Mouse (Mus musculus): ENCODE results near the gene Cgnl1. TPM values are rescaled to one million over a fixed set of nuclear protein-coding genes. Genes with fewer than 3 reads are reported as not detected.
A peak's percentile ranks its signal among the peaks of the same experiment; 100 is the strongest.

The Cgnl1 gene
- polyA plus RNA-seq, 1 experiment from 2014 or later = 33.8 TPM

DNA sequence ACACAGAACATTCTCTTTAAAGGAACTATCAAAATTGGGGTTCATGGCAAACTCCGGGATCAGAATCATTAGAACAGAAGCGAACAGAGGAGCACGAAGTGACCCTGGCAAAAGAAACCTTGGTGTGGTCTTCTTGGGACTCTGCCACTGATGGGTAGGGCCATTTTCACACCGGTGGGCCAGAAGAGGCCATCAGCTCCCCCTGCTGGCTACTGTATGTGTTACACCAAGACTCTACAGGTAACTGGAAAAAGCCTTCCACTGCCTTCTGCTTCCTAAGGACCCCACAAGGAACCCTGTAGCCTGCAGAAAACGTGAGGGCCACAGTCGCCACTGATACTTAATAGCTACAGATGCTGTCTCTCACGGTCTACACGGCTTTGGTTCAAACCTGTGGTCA is 154.0 kb downstream of the Cgnl1 start:
- Histone ChIP-seq H3K27ac (no peak overlapping the region), H3K9ac (ENCODE audit: low read depth, low read length) (no peak overlapping the region), H3K27me3 (ENCODE audit: insufficient read depth, low read length) (no peaks in the 10 kb centered on the region), H3K9me3 (replicated peaks; ENCODE audit: low read length) (no peaks in the 10 kb centered on the region), H3K4me2 (ENCODE audit: low read length) (no peak overlapping the region), H3K4me3 (replicated peaks; ENCODE audit: low read depth, low read length) (no peak overlapping the region), H3K36me3 (ENCODE audit: insufficient read depth, low read length) (no peaks in the 10 kb centered on the region), H3K4me1 (replicated peaks; ENCODE audit: insufficient read depth, low read length) (no peaks in the 10 kb centered on the region)
- whole genome bisulfite sequencing = 64% methylated on average over 8 of the region's 8 CpGs
- peak; percentile 43 for DNase-seq (ENCODE audit: low spot score)
- no peak for ATAC-seq (replicated peaks; ENCODE audit: low FRiP score, low read depth)
- TF ChIP-seq CTCF (IDR thresholded peaks at IDR 0.05; ENCODE audit: low read depth) = peak; percentile 80

DNA sequence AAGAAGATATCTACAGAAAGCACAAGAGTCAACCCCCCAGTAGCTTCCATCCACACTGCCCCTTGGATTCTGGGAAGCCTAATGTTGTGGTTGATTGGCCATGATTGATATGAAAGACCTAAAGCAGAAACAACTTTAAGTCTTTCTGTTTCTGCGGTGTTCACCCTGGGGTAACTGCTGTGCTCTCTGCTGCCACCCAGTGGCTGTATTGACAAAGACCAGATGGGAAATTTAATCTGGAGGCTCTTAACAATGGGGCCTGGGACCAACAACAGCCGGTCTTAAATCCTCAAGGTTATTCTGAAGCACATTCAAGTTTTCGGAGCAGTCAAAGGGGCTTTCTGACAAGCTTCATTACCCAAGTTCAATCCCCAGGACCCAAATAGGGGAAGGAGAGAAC is 155.2 kb downstream of the Cgnl1 start:
- no peak overlapping the region for H3K27ac ChIP-seq
- no peaks in the 10 kb centered on the region for H3K36me3 ChIP-seq (ENCODE audit: insufficient read depth, low read length)
- WGBS = 7% methylated on average over 3 of the region's 3 CpGs
- DNase-seq (ENCODE audit: low spot score) = peak; percentile 95
- H3K27me3 ChIP-seq (ENCODE audit: insufficient read depth, low read length) = no peaks in the 10 kb centered on the region
- no peaks in the 10 kb centered on the region for H3K4me1 ChIP-seq (replicated peaks; ENCODE audit: insufficient read depth, low read length)
- no peak overlapping the region for H3K4me2 ChIP-seq (ENCODE audit: low read length)
- no peak overlapping the region for H3K9ac ChIP-seq (ENCODE audit: low read depth, low read length)
- H3K4me3 ChIP-seq (replicated peaks; ENCODE audit: low read depth, low read length) = no peak overlapping the region
- peak; percentile 96 for TF ChIP-seq CTCF (IDR thresholded peaks at IDR 0.05; ENCODE audit: low read depth)
- 0 out of 2 replicates have a peak, but pooled peaks have one; percentile 34 for ATAC-seq (replicated peaks; ENCODE audit: low FRiP score, low read depth)
- no peaks in the 10 kb centered on the region for H3K9me3 ChIP-seq (replicated peaks; ENCODE audit: low read length)

DNA sequence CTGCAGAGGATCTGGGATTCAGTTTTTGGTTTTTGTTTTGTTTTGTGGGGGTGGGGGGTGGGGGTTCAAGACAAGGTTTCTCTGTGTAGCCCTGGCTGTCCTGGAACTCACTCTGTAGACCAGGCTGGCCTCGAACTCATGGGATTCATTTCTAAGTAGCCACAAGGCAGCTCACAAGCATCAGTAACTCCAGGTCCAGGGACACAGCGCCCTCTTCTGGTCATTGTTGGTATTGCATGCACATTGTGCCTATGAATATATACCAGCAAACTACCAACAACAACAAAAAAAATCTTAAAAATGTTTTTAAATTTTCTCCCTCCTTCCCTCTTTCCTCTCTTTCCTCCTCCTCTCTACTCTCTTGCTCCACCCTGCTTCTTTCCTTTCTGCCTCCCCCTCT is 156.8 kb downstream of the Cgnl1 start:
- no peaks in the 10 kb centered on the region for H3K27me3 ChIP-seq (ENCODE audit: insufficient read depth, low read length)
- H3K27ac ChIP-seq = no peak overlapping the region
- H3K36me3 ChIP-seq (ENCODE audit: insufficient read depth, low read length) = no peaks in the 10 kb centered on the region
- H3K9me3 ChIP-seq (replicated peaks; ENCODE audit: low read length) = no peaks in the 10 kb centered on the region
- H3K4me3 ChIP-seq (replicated peaks; ENCODE audit: low read depth, low read length) = no peak overlapping the region
- no peak overlapping the region for H3K4me2 ChIP-seq (ENCODE audit: low read length)
- peak; percentile 88 for TF ChIP-seq CTCF (IDR thresholded peaks at IDR 0.05; ENCODE audit: low read depth)
- DNase-seq (ENCODE audit: low spot score) (no peak), ATAC-seq (replicated peaks; ENCODE audit: low FRiP score, low read depth) (no peak)
- H3K4me1 ChIP-seq (replicated peaks; ENCODE audit: insufficient read depth, low read length) = no peaks in the 10 kb centered on the region
- WGBS = 39% methylated on average over 2 of the region's 2 CpGs
- no peak overlapping the region for H3K9ac ChIP-seq (ENCODE audit: low read depth, low read length)

DNA sequence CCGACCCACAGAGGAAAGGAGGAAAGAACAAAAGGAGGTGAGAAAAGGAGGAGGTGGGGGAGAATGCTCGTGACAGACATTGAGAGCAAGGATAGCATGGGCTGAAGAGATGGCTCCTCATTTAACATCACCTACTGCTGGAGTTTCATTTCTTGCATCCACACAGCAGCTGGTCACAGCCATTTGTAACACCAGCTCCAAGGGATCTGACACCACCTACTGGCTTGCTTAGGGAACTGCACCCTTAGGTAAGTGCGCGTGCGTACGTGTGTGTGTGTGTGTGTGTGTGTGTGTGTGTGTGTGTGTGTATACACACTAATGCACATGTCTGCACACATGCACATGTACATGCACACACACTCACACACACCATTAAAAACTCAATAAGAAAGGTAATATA is 158.4 kb downstream of the Cgnl1 start:
- peak; percentile 87 for TF ChIP-seq CTCF (IDR thresholded peaks at IDR 0.05; ENCODE audit: low read depth)
- peak; percentile 72 for DNase-seq (ENCODE audit: low spot score)
- 84% methylated on average over 6 of the region's 6 CpGs for WGBS

DNA sequence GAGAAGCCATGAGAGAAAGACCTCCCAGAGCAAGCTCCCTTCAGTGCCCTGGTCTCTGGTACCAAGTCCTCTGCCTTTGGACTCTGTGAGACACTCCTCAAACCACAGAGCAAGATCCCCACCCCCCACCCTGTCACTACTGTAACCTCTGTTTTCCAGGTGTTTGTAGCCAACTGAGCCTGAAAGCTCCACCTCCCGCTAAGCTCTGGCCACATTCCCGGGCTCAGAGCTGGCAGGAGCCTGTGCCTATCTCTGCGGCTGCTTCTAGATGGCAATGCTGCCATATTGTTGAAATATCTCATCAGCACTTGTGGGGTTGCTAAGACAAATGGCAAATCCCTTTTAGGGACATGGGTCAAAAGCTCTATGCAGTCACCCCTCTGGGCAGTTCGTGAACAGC is 159.5 kb downstream of the Cgnl1 start:
- Histone ChIP-seq H3K27me3 (ENCODE audit: insufficient read depth, low read length) (no peaks in the 10 kb centered on the region), H3K9me3 (replicated peaks; ENCODE audit: low read length) (no peaks in the 10 kb centered on the region), H3K9ac (ENCODE audit: low read depth, low read length) (no peak overlapping the region), H3K4me1 (replicated peaks; ENCODE audit: insufficient read depth, low read length) (0 out of 2 replicates have a peak, but pooled peaks cover 2% of the 10 kb centered on the region), H3K36me3 (ENCODE audit: insufficient read depth, low read length) (no peaks in the 10 kb centered on the region), H3K4me2 (ENCODE audit: low read length) (no peak overlapping the region), H3K4me3 (replicated peaks; ENCODE audit: low read depth, low read length) (no peak overlapping the region), H3K27ac (peak overlapping the region; percentile 25)
- DNase-seq (ENCODE audit: low spot score) (no peak), ATAC-seq (replicated peaks; ENCODE audit: low FRiP score, low read depth) (no peak)
- 55% methylated on average over 4 of the region's 4 CpGs for WGBS
- TF ChIP-seq CTCF (IDR thresholded peaks at IDR 0.05; ENCODE audit: low read depth) = no peak

More for the DNA sequence above, 158.4 kb downstream of the Cgnl1 start:
- Histone ChIP-seq H3K27me3 (ENCODE audit: insufficient read depth, low read length) (no peaks in the 10 kb centered on the region), H3K36me3 (ENCODE audit: insufficient read depth, low read length) (no peaks in the 10 kb centered on the region), H3K4me1 (replicated peaks; ENCODE audit: insufficient read depth, low read length) (0 out of 2 replicates have a peak, but pooled peaks cover 2% of the 10 kb centered on the region), H3K4me3 (replicated peaks; ENCODE audit: low read depth, low read length) (no peak overlapping the region), H3K9ac (ENCODE audit: low read depth, low read length) (no peak overlapping the region), H3K4me2 (ENCODE audit: low read length) (no peak overlapping the region), H3K27ac (no peak overlapping the region), H3K9me3 (replicated peaks; ENCODE audit: low read length) (no peaks in the 10 kb centered on the region)
- ATAC-seq (replicated peaks; ENCODE audit: low FRiP score, low read depth) = no peak

DNA sequence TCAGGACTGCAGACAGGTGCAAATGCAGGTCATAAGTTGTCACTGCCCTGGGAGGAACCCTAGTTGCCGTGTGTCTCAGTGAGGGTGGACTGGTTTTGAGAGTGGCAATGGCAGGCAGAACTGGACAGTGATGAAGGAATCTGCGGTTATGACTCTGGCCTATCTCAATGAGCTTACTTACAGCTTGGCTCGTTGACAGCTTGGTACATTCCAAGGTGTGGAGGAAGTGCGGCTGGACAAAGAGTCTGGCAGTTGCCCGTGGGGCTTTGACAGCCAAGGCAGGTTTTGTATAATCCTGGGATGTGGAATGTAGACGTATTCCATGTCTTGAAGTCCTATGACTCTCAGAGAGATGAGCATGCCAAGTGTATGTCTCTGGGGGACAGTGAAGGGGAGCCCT is 162.4 kb downstream of the Cgnl1 start:
- no peak for DNase-seq (ENCODE audit: low spot score)
- WGBS = 57% methylated on average over 6 of the region's 6 CpGs

More for the DNA sequence above, 162.4 kb downstream of the Cgnl1 start:
- H3K9ac ChIP-seq (ENCODE audit: low read depth, low read length) = no peak overlapping the region
- H3K27me3 ChIP-seq (ENCODE audit: insufficient read depth, low read length) = no peaks in the 10 kb centered on the region
- H3K4me2 ChIP-seq (ENCODE audit: low read length) = no peak overlapping the region
- H3K4me1 ChIP-seq (replicated peaks; ENCODE audit: insufficient read depth, low read length) = peaks cover 7% of the 10 kb centered on the region; the same call in 1 of the 2 replicates
- no peak overlapping the region for H3K27ac ChIP-seq
- no peaks in the 10 kb centered on the region for H3K36me3 ChIP-seq (ENCODE audit: insufficient read depth, low read length)
- no peak for ATAC-seq (replicated peaks; ENCODE audit: low FRiP score, low read depth)
- no peak for TF ChIP-seq CTCF (IDR thresholded peaks at IDR 0.05; ENCODE audit: low read depth)
- no peak overlapping the region for H3K4me3 ChIP-seq (replicated peaks; ENCODE audit: low read depth, low read length)
- no peaks in the 10 kb centered on the region for H3K9me3 ChIP-seq (replicated peaks; ENCODE audit: low read length)

All from kidney, postnatal 0 days (tissue).